Mouse (Mus musculus): ENCODE data around the gene Glrx5. TPM values are rescaled to one million over a fixed set of nuclear protein-coding genes. Genes with fewer than 3 reads are reported as not detected.

Glrx5 gene
- polyA plus RNA-seq, 1 experiment from 2014 or later: 186 TPM

- Histone ChIP-seq H3K36me3 (no peaks in the 10 kb centered on the region), H3K4me3 (replicated peaks) (no peak overlapping the region), H3K4me2 (no peak overlapping the region), H3K27ac (replicated peaks) (no peak overlapping the region), H3K9ac (replicated peaks) (no peak overlapping the region), H3K27me3 (replicated peaks) (no peaks in the 10 kb centered on the region), H3K9me3 (replicated peaks) (no peaks in the 10 kb centered on the region), H3K4me1 (peaks cover 7% of the 10 kb centered on the region)
- WGBS: 75% methylated on average over 3 of the region's 3 CpGs
- no peak for ATAC-seq (ENCODE audit: low FRiP score)
Observed at GRCm38 (mm10) chr12:105087353-105087752, 54.9 kb downstream of the Glrx5 start.

- H3K4me2 ChIP-seq: no peak overlapping the region
- H3K27ac ChIP-seq (replicated peaks): 0 out of 2 replicates have a peak overlapping the region, but pooled peaks have one; percentile 13
- ATAC-seq (ENCODE audit: low FRiP score): no peak
- H3K4me1 ChIP-seq: peaks cover 26% of the 10 kb centered on the region
- no peaks in the 10 kb centered on the region for H3K27me3 ChIP-seq (replicated peaks)
- H3K36me3 ChIP-seq: no peaks in the 10 kb centered on the region
- H3K9ac ChIP-seq (replicated peaks): no peak overlapping the region
- no peak overlapping the region for H3K4me3 ChIP-seq (replicated peaks)
- 30% methylated on average over 5 of the region's 5 CpGs for WGBS
- no peaks in the 10 kb centered on the region for H3K9me3 ChIP-seq (replicated peaks)
Observed at GRCm38 (mm10) chr12:105089231-105089630, 56.7 kb downstream of the Glrx5 start.

DNA sequence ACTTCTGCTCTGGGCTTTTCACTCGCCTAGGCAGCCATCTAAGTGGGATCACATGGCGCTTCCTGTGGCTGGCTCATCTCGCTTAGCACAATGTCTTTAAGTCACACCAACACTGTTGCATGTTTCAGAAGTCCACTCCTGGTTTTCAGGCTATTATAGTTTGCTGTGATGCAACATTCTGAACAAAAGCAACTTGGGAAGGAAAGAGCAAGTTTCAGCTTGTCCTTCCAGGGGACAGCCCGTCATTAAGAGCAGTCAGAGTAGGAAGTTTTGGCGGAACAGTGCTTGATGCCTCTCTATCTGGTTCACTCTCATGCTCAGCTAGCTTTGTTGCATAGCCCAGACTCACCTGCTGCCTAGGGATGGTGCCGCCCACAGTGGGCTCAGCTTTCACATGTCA lies 59.1 kb downstream of the Glrx5 start:
- H3K9ac ChIP-seq (replicated peaks): no peak overlapping the region
- peak overlapping the region; percentile 84 for H3K27ac ChIP-seq (replicated peaks)
- H3K9me3 ChIP-seq (replicated peaks): no peaks in the 10 kb centered on the region
- WGBS: 94% methylated on average over 6 of the region's 6 CpGs
- H3K4me1 ChIP-seq: peaks cover 26% of the 10 kb centered on the region
- no peaks in the 10 kb centered on the region for H3K27me3 ChIP-seq (replicated peaks)
- ATAC-seq (ENCODE audit: low FRiP score): no peak
- H3K4me3 ChIP-seq (replicated peaks): no peak overlapping the region
- no peaks in the 10 kb centered on the region for H3K36me3 ChIP-seq
- no peak overlapping the region for H3K4me2 ChIP-seq

Small RNAs within 50 kb of the gene (microRNA-seq; reads per million reads assigned to microRNA genes)
- 2.8 reads per million, percentile 9 among the genes with 10 or more reads in this experiment for gene Mir3069

Other genes starting within 250 kb of the Glrx5 start
- 1.3 and 1.6 TPM in 2 replicates for gene Clmn, start 167.6 kb upstream of the Glrx5 start, polyA plus RNA-seq (2015; fragmentation: Nextera tagmentation; extraction: Ambion mirVana)
- gene Syne3, start 22.9 kb upstream of the Glrx5 start, polyA plus RNA-seq (2015; fragmentation: Nextera tagmentation; extraction: Ambion mirVana): 0.28 and 0.66 TPM in 2 replicates
- gene Tcl1b2, start 113.3 kb downstream of the Glrx5 start, polyA plus RNA-seq (2015; fragmentation: Nextera tagmentation; extraction: Ambion mirVana): not detected in 2 replicates
- gene Tcl1b1, start 127.0 kb downstream of the Glrx5 start, polyA plus RNA-seq (2015; fragmentation: Nextera tagmentation; extraction: Ambion mirVana): not detected in 2 replicates
- not detected in 2 replicates for gene Tcl1b5, start 143.7 kb downstream of the Glrx5 start, polyA plus RNA-seq (2015; fragmentation: Nextera tagmentation; extraction: Ambion mirVana)
- gene Tcl1b3, start 158.4 kb downstream of the Glrx5 start, polyA plus RNA-seq (2015; fragmentation: Nextera tagmentation; extraction: Ambion mirVana): not detected in 2 replicates
- gene Tcl1b4, start 169.3 kb downstream of the Glrx5 start, polyA plus RNA-seq (2015; fragmentation: Nextera tagmentation; extraction: Ambion mirVana): not detected in 2 replicates
- not detected in 2 replicates for gene Tcl1, start 190.1 kb downstream of the Glrx5 start, polyA plus RNA-seq (2015; fragmentation: Nextera tagmentation; extraction: Ambion mirVana)

All from neural tube, embryonic 15.5 days (tissue).